Mouse (Mus musculus) limb, embryonic 11.5 days (tissue): ENCODE results near the gene Mrrf. TPM values are rescaled to one million over a fixed set of nuclear protein-coding genes. Genes with fewer than 3 reads are reported as not detected.

Source experiments
- ATAC-seq: fragments of 200-750 bp; cut with Nextera tagmentation; 2 replicates; pipeline ENCODE4 v1.8.0; 2017; ENCODE audit warnings: low read depth; ENCODE audit not compliant: insufficient number of reproducible peaks, low FRiP score, low TSS enrichment
- DNase-seq: peaks from one replicate; pipeline ENCODE4 v3.0.0-alpha.2; 2015; ENCODE audit warnings: low spot score
- H3K27ac ChIP-seq: fragments of 300-500 bp; sonication (generic); replicated peaks from 2 replicates; pipeline ENCODE4 v1.5.1; 2014; ENCODE audit warnings: low read depth, mild to moderate bottlenecking, low read length
- H3K27me3 ChIP-seq: fragments of 300-500 bp; sonication (generic); 2 replicates; pipeline ENCODE4 v1.6.1; 2014; ENCODE audit warnings: mild to moderate bottlenecking, low read length, mixed read lengths; ENCODE audit not compliant: control insufficient read depth, insufficient read depth
- H3K36me3 ChIP-seq: fragments of 300-500 bp; sonication (generic); 2 replicates; pipeline ENCODE4 v1.6.1; 2014; ENCODE audit warnings: mild to moderate bottlenecking, low read length, moderate library complexity, mixed read lengths; ENCODE audit not compliant: control insufficient read depth, insufficient read depth
- H3K4me1 ChIP-seq: fragments of 300-500 bp; sonication (generic); 2 replicates; pipeline ENCODE4 v1.6.1; 2014; ENCODE audit warnings: low read length, mixed read lengths; ENCODE audit not compliant: control insufficient read depth, insufficient read depth
- H3K4me2 ChIP-seq: fragments of 300-500 bp; sonication (generic); 2 replicates; pipeline ENCODE4 v1.6.1; 2014; ENCODE audit warnings: low read depth, mild to moderate bottlenecking, moderate library complexity; ENCODE audit not compliant: severe bottlenecking
- H3K4me3 ChIP-seq: fragments of 300-500 bp; sonication (generic); 2 replicates; pipeline ENCODE4 v1.5.1; 2014; ENCODE audit warnings: low read depth, low read length
- H3K9ac ChIP-seq: fragments of 300-500 bp; sonication (generic); 2 replicates; pipeline ENCODE4 v1.6.1; 2014; ENCODE audit warnings: mild to moderate bottlenecking, low read length
- H3K9me3 ChIP-seq: fragments of 300-500 bp; sonication (generic); 2 replicates; pipeline ENCODE4 v1.6.1; 2016; ENCODE audit warnings: low read length; ENCODE audit not compliant: control insufficient read depth
- WGBS: fragments of 180-500 bp; shearing (Covaris S2); extraction: QIAGEN DNeasy Blood & Tissue Kit; methylation state at CpG from one replicate; pipeline ENCODE4 v1.1.7; 2014; 5-methylcytosine and 5-hydroxymethylcytosine counted together
- polyA plus RNA-seq: library from polyadenylated mRNA; unstranded; fragments of >200 nt; fragmentation: Nextera tagmentation; extraction: Ambion mirVana; gene quantifications from 2 replicates; pipeline ENCODE4 v1.2.1, GENCODE M21; 2014

The Mrrf gene
- 26.5 and 31.1 TPM in 2 replicates for polyA plus RNA-seq

- peaks cover 4% of the 10 kb centered on the region for H3K4me1 ChIP-seq
- H3K27ac ChIP-seq, result peak within 1 kb of the TSS; percentile 51; the same call in 1 of the 2 replicates
- H3K27me3 ChIP-seq, result no peaks in the 10 kb centered on the region
- under 1% methylated on average over 50 of the region's 50 CpGs for WGBS
- H3K4me2 ChIP-seq, result peak within 1 kb of the TSS; percentile 71
- H3K36me3 ChIP-seq, result peaks cover 6% of the 10 kb centered on the region
- no peaks in the 10 kb centered on the region for H3K9me3 ChIP-seq
- peak within 1 kb of the TSS; percentile 79 for H3K4me3 ChIP-seq
- ATAC-seq (peak; percentile 97), DNase-seq (peak; percentile 95)
- peak within 1 kb of the TSS; percentile 83 for H3K9ac ChIP-seq
Measured at GRCm38 (mm10) chr2:36136300-36136941, at the start of gene Mrrf, which contains the start of gene Rbm18. Gene Mrrf, plus strand, starts transcription at chr2:36136389. Gene Rbm18, minus strand, starts transcription at chr2:36136773.

GRCm38 (mm10) chr2:36089190-36089589 is 47.0 kb upstream of the Mrrf start:
- H3K4me3 ChIP-seq, result no peak overlapping the region
- H3K4me1 ChIP-seq, result peaks cover 2% of the 10 kb centered on the region; the same call in 1 of the 2 replicates
- no peaks in the 10 kb centered on the region for H3K9me3 ChIP-seq
- ATAC-seq (no peak), DNase-seq (no peak)
- no peak overlapping the region for H3K4me2 ChIP-seq
- H3K36me3 ChIP-seq, result no peaks in the 10 kb centered on the region
- 63% methylated on average over 3 of the region's 3 CpGs for WGBS
- no peak overlapping the region for H3K27ac ChIP-seq
- peaks cover 69% of the 10 kb centered on the region for H3K27me3 ChIP-seq
- H3K9ac ChIP-seq, result no peak overlapping the region

GRCm38 (mm10) chr2:36090853-36091741 is 45.1 kb upstream of the Mrrf start:
- H3K27me3 ChIP-seq, result peaks cover 86% of the 10 kb centered on the region
- ATAC-seq (peak; percentile 92), DNase-seq (peak; percentile 91)
- peak overlapping the region; percentile 43 for H3K4me3 ChIP-seq
- H3K4me2 ChIP-seq, result peak overlapping the region; percentile 69
- peaks cover 2% of the 10 kb centered on the region; the same call in 1 of the 2 replicates for H3K4me1 ChIP-seq
- under 1% methylated on average over 70 of the region's 70 CpGs for WGBS
- no peaks in the 10 kb centered on the region for H3K36me3 ChIP-seq
- no peak overlapping the region for H3K9ac ChIP-seq
- H3K9me3 ChIP-seq, result no peaks in the 10 kb centered on the region
- H3K27ac ChIP-seq, result no peak overlapping the region

- Histone ChIP-seq H3K4me3 (no peak overlapping the region), H3K4me2 (no peak overlapping the region), H3K9me3 (no peaks in the 10 kb centered on the region), H3K27ac (no peak overlapping the region), H3K4me1 (peaks cover 2% of the 10 kb centered on the region; the same call in 1 of the 2 replicates), H3K27me3 (peaks cover 93% of the 10 kb centered on the region), H3K9ac (no peak overlapping the region), H3K36me3 (no peaks in the 10 kb centered on the region)
- WGBS, result 4% methylated on average over 4 of the region's 4 CpGs
- no peak for ATAC-seq
- DNase-seq, result peak; percentile 43
Measured at GRCm38 (mm10) chr2:36092748-36093147, 43.4 kb upstream of the Mrrf start.

DNA sequence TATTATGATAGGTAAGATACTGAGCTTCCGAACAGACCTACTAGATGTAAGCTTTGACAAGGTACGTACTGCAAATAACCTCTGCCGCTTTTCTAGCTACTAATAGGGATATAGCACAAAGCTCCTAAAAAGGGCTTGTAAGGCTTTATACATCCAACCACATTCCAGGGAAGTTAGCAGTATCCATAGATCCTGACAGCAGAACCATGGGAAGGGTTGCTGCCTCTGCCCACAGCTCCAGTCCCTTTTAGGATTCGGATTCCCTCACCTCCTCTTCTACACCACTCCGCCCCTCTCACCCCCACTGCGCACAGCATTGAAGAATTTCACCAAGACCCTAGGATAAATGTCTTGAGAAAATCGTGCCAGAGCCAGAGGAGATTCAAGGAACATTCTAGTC is 42.9 kb upstream of the Mrrf start:
- ATAC-seq (no peak), DNase-seq (no peak)
- Histone ChIP-seq H3K4me2 (no peak overlapping the region), H3K9ac (no peak overlapping the region), H3K27me3 (peaks cover 97% of the 10 kb centered on the region), H3K9me3 (no peaks in the 10 kb centered on the region), H3K36me3 (no peaks in the 10 kb centered on the region), H3K4me3 (no peak overlapping the region), H3K27ac (no peak overlapping the region), H3K4me1 (peaks cover 2% of the 10 kb centered on the region; the same call in 1 of the 2 replicates)
- 15% methylated on average over 7 of the region's 7 CpGs for WGBS

DNA sequence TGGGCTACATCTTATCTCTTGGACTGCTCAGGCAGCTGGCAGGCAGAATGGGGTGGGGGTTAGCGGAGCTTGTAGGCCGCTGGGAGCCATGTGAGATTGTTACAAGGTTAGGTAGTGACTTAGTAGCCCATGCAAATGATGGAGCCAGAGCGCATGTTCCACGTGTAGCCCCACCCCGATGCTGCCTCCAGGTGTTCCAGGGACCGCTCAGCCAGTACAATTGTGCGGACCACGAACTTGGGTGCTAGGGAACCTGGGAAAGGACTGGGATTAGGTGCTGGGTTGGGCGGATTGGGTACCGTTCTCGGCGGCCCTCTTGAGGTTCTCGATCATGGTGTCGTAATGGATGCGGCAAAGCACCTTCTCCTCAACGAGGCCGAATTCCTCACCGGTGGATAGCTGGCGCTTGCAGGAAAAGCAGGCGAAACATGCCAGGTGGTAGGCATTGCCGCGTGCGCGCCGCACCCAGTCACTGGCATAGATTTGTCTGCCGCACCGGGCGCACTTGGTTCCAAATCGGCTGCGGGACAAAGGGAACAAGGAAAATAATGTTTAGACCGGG is 42.2 kb upstream of the Mrrf start:
- Histone ChIP-seq H3K4me1 (peaks cover 2% of the 10 kb centered on the region; the same call in 1 of the 2 replicates), H3K9ac (no peak overlapping the region), H3K36me3 (no peaks in the 10 kb centered on the region), H3K4me2 (no peak overlapping the region), H3K9me3 (no peaks in the 10 kb centered on the region), H3K27me3 (peaks cover 98% of the 10 kb centered on the region), H3K4me3 (no peak overlapping the region), H3K27ac (no peak overlapping the region)
- 1% methylated on average over 31 of the region's 31 CpGs for WGBS
- ATAC-seq, result no peak
- DNase-seq, result peak; percentile 52

DNA sequence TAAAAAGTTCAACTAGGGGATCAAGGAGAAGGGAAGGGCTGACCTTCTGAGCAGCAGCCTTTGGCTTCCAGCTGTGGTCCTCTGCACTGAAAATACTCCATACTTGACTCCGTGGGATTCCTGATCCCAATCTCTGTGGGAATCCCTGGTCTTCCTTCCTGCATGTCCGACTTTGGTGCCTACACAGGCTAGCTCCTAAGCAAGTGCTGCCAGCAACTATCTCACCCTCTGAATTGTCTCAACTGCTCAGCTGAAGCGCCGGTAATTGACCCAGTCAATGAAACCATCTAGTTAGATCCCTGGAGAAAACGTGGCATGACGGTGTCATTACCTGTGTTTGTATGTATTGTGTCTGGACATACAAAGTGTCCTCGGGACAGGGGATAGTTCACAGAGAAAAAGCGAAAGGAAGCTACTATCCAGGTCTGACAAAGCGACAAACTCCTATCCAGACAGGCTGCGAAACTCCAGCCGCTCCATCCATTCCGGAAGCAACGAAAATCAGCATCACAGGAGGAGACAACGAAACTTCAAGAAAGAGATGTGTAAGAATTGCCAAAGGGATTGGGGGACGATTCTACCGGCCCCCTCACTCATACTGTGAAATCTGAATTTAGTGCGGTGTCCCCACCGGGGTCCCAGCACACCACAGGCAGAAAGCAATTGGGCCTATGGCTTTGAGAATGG is 38.9 kb upstream of the Mrrf start:
- no peaks in the 10 kb centered on the region for H3K36me3 ChIP-seq
- no peak overlapping the region for H3K27ac ChIP-seq
- H3K27me3 ChIP-seq, result peaks cover 94% of the 10 kb centered on the region
- DNase-seq (peak; percentile 61), ATAC-seq (no peak)
- no peak overlapping the region for H3K4me2 ChIP-seq
- peaks cover under 1% of the 10 kb centered on the region; the same call in 1 of the 2 replicates for H3K4me1 ChIP-seq
- H3K9ac ChIP-seq, result no peak overlapping the region
- H3K4me3 ChIP-seq, result no peak overlapping the region
- no peaks in the 10 kb centered on the region for H3K9me3 ChIP-seq
- WGBS, result 2% methylated on average over 18 of the region's 18 CpGs

GRCm38 (mm10) chr2:36098021-36098420 is 38.2 kb upstream of the Mrrf start:
- peaks cover 94% of the 10 kb centered on the region for H3K27me3 ChIP-seq
- DNase-seq, result no peak
- H3K4me2 ChIP-seq, result no peak overlapping the region
- H3K9ac ChIP-seq, result no peak overlapping the region
- no peak for ATAC-seq
- H3K27ac ChIP-seq, result no peak overlapping the region
- no peaks in the 10 kb centered on the region for H3K36me3 ChIP-seq
- peaks cover 8% of the 10 kb centered on the region for H3K4me1 ChIP-seq
- H3K9me3 ChIP-seq, result no peaks in the 10 kb centered on the region
- WGBS, result 3% methylated on average over 5 of the region's 5 CpGs
- no peak overlapping the region for H3K4me3 ChIP-seq
